Mouse (Mus musculus): Measurements from ENCODE around the gene Mybphl.

- TF ChIP-seq CTCF (conservative IDR thresholded peaks at IDR 0.05; ENCODE audit: low read length) (no peak), NANOG (IDR thresholded peaks at IDR 0.05; ENCODE audit: borderline replicate concordance, low read length) (no peak)
Measured at GRCm38 (mm10) chr3:108409656-108410358, 45.1 kb downstream of the Mybphl start.
